Mouse (Mus musculus) intestine, postnatal 0 days (tissue): ENCODE results near the gene Il1r1. TPM values are rescaled to one million over a fixed set of nuclear protein-coding genes. Genes with fewer than 3 reads are reported as not detected.
A peak's percentile ranks its signal among the peaks of the same experiment; 100 is the strongest.
"Not testable (repeated sequence)": the region's sequence is repeated elsewhere in the genome, so short reads cannot be mapped to it uniquely, and the experiment has no call there.

ENCODE experiments used
- ATAC-seq: fragments of 200-750 bp; cut with Nextera tagmentation; 2 replicates; pipeline ENCODE4 v1.8.0; 2017; ENCODE audit warnings: mild to moderate bottlenecking, moderate TSS enrichment, moderate library complexity
- H3K27ac ChIP-seq: fragments of 300-500 bp; sonication (generic); 2 replicates; pipeline ENCODE4 v1.5.1; 2014; ENCODE audit warnings: mild to moderate bottlenecking, low read depth, low read length, moderate library complexity
- H3K27me3 ChIP-seq: fragments of 300-500 bp; sonication (generic); replicated peaks from 2 replicates; pipeline ENCODE4 v1.6.1; 2014; ENCODE audit warnings: low read length, mixed read lengths; ENCODE audit not compliant: control insufficient read depth, insufficient read depth
- H3K36me3 ChIP-seq: fragments of 300-500 bp; sonication (generic); 2 replicates; pipeline ENCODE4 v1.6.1; 2014; ENCODE audit warnings: mild to moderate bottlenecking, moderate library complexity; ENCODE audit not compliant: control insufficient read depth, insufficient read depth
- H3K4me1 ChIP-seq: fragments of 300-500 bp; sonication (generic); replicated peaks from 2 replicates; pipeline ENCODE4 v1.6.1; 2014; ENCODE audit warnings: antibody characterized with exemption, low read length, mixed read lengths; ENCODE audit not compliant: control insufficient read depth, insufficient read depth
- H3K4me2 ChIP-seq: fragments of 300-500 bp; sonication (generic); replicated peaks from 2 replicates; pipeline ENCODE4 v1.6.1; 2014; ENCODE audit warnings: low read depth, mild to moderate bottlenecking, moderate library complexity
- H3K4me3 ChIP-seq: fragments of 300-500 bp; sonication (generic); 2 replicates; pipeline ENCODE4 v1.5.1; 2014; ENCODE audit warnings: low read depth, low read length
- H3K9ac ChIP-seq: fragments of 300-500 bp; sonication (generic); 2 replicates; pipeline ENCODE4 v1.6.1; 2014; ENCODE audit warnings: mild to moderate bottlenecking, low read depth, low read length
- H3K9me3 ChIP-seq: fragments of 300-500 bp; sonication (generic); 2 replicates; pipeline ENCODE4 v1.6.1; 2016; ENCODE audit warnings: mixed run types; ENCODE audit not compliant: control insufficient read depth
- CTCF ChIP-seq: sonication (generic); IDR thresholded peaks from 2 replicates; pipeline ENCODE4 v1.5.1; 2016; ENCODE audit warnings: low read depth, mild to moderate bottlenecking, control low read depth, antibody characterized with exemption, moderate library complexity
- WGBS: fragments of 180-500 bp; shearing (Covaris S2); extraction: QIAGEN DNeasy Blood & Tissue Kit; methylation state at CpG from one replicate; pipeline ENCODE4 v1.1.7; 2014; 5-methylcytosine and 5-hydroxymethylcytosine counted together
- polyA plus RNA-seq: library from polyadenylated mRNA; unstranded; fragments of >200 nt; fragmentation: Nextera tagmentation; extraction: Ambion mirVana; gene quantifications from 2 replicates; pipeline ENCODE4 v1.2.1, GENCODE M21; 2015

Gene Il1r1
- polyA plus RNA-seq, 1 experiment from 2014 or later: 5.9 TPM

- no peak overlapping the region for H3K9ac ChIP-seq
- WGBS: 82% methylated on average over 12 of the region's 12 CpGs
- TF ChIP-seq CTCF: no peak
- no peaks in the 10 kb centered on the region for H3K36me3 ChIP-seq
- no peak overlapping the region for H3K4me3 ChIP-seq
- no peak for ATAC-seq
- H3K4me1 ChIP-seq: no peaks in the 10 kb centered on the region
- no peaks in the 10 kb centered on the region for H3K27me3 ChIP-seq
- no peak overlapping the region for H3K27ac ChIP-seq
- H3K4me2 ChIP-seq: no peak overlapping the region
- H3K9me3 ChIP-seq: no peaks in the 10 kb centered on the region
Measured at GRCm38 (mm10) chr1:40290489-40291255, 65.8 kb downstream of the Il1r1 start.

DNA sequence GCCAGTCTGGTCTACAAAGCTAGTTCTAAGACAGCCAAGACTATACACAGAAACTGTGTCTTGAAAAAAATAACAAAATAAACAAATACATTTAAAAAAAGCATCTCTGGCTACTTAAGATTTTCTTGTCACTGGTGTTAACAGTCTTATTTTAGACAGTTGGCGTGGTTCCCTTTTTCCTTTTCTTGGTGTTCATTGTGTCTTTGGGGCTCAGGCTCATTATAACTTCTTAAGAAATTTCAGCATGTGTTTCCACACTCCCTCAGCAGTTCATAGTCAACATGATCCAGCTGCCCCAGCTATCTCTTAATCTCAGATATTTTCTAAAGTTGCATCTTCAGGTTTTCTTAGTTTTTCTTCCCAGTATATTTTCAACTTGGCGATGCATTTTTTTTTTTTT lies 67.4 kb downstream of the Il1r1 start:
- Histone ChIP-seq H3K27ac (no peak overlapping the region), H3K27me3 (no peaks in the 10 kb centered on the region), H3K4me1 (no peaks in the 10 kb centered on the region), H3K4me2 (no peak overlapping the region), H3K36me3 (no peaks in the 10 kb centered on the region), H3K9me3 (no peaks in the 10 kb centered on the region), H3K4me3 (no peak overlapping the region), H3K9ac (no peak overlapping the region)
- no peak for TF ChIP-seq CTCF
- WGBS: 96% methylated on average over 2 of the region's 2 CpGs
- no peak for ATAC-seq

- no peak for ATAC-seq
- TF ChIP-seq CTCF: peak; percentile 43
- H3K4me3 ChIP-seq: no peak overlapping the region
- H3K27me3 ChIP-seq: no peaks in the 10 kb centered on the region
- H3K4me2 ChIP-seq: no peak overlapping the region
- H3K27ac ChIP-seq: no peak overlapping the region
- H3K9ac ChIP-seq: no peak overlapping the region
- 95% methylated on average over 7 of the region's 7 CpGs for WGBS
- H3K36me3 ChIP-seq: no peaks in the 10 kb centered on the region
- no peaks in the 10 kb centered on the region for H3K9me3 ChIP-seq
- no peaks in the 10 kb centered on the region for H3K4me1 ChIP-seq
Measured at GRCm38 (mm10) chr1:40293891-40294290, 69.0 kb downstream of the Il1r1 start.

- Histone ChIP-seq H3K4me2 (no peak overlapping the region), H3K4me1 (no peaks in the 10 kb centered on the region), H3K36me3 (no peaks in the 10 kb centered on the region), H3K27ac (no peak overlapping the region), H3K9ac (no peak overlapping the region), H3K9me3 (no peaks in the 10 kb centered on the region), H3K27me3 (no peaks in the 10 kb centered on the region), H3K4me3 (no peak overlapping the region)
- WGBS: 84% methylated on average over 9 of the region's 9 CpGs
- 0 out of 2 replicates have a peak, but pooled peaks have one; percentile 17 for TF ChIP-seq CTCF
- ATAC-seq: no peak
Measured at GRCm38 (mm10) chr1:40294824-40295223, 69.9 kb downstream of the Il1r1 start.

GRCm38 (mm10) chr1:40298053-40298452 lies 73.2 kb downstream of the Il1r1 start:
- no peak for ATAC-seq
- no peak overlapping the region for H3K4me3 ChIP-seq
- 86% methylated on average over 2 of the region's 2 CpGs for WGBS
- H3K27ac ChIP-seq: no peak overlapping the region
- H3K9me3 ChIP-seq: no peaks in the 10 kb centered on the region
- no peak overlapping the region for H3K9ac ChIP-seq
- H3K4me1 ChIP-seq: no peaks in the 10 kb centered on the region
- no peak for TF ChIP-seq CTCF
- no peaks in the 10 kb centered on the region for H3K27me3 ChIP-seq
- H3K4me2 ChIP-seq: no peak overlapping the region
- H3K36me3 ChIP-seq: no peaks in the 10 kb centered on the region

GRCm38 (mm10) chr1:40303179-40303866 lies 78.4 kb downstream of the Il1r1 start:
- H3K4me1 ChIP-seq: no peaks in the 10 kb centered on the region
- no peak for TF ChIP-seq CTCF
- no peaks in the 10 kb centered on the region for H3K9me3 ChIP-seq
- no peak overlapping the region for H3K4me2 ChIP-seq
- no peaks in the 10 kb centered on the region for H3K36me3 ChIP-seq
- H3K9ac ChIP-seq: no peak overlapping the region
- ATAC-seq: no peak
- no peak overlapping the region for H3K27ac ChIP-seq
- no peaks in the 10 kb centered on the region for H3K27me3 ChIP-seq
- no peak overlapping the region for H3K4me3 ChIP-seq
- WGBS: 71% methylated on average over 7 of the region's 7 CpGs

DNA sequence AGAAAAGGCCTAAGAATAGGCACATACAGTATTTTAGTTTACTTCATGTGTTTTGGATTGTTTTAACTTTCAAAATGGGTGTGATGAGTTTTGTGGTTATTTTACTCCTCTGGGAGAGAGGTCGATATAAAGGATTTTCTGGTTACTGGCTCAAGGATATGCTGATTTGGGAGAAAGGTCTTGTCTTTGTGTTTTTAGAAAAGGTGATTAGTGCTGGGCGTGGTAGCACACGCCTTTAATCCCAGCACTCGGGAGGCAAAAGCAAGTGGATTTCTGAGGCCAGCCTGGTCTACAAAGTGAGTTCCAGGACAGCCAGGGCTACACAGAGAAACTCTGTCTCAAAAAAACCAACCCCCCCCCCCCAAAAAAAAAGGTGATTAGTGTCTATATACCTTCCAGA lies 79.4 kb downstream of the Il1r1 start:
- H3K36me3 ChIP-seq, H3K27me3 ChIP-seq, H3K9ac ChIP-seq, H3K4me1 ChIP-seq, H3K4me2 ChIP-seq, ATAC-seq, H3K9me3 ChIP-seq, H3K4me3 ChIP-seq, H3K27ac ChIP-seq: not testable (repeated sequence)
- 69% methylated on average over 4 of the region's 4 CpGs for WGBS
